Mouse (Mus musculus) myocyte (in vitro differentiated cells): ENCODE measurements around the gene Klhdc2.

Experiments
- E2F4 ChIP-seq: IDR thresholded peaks from one replicate; pipeline ENCODE4 v1.6.1; 2011; ENCODE audit warnings: mild to moderate bottlenecking, control low read depth, moderate library complexity; ENCODE audit not compliant: insufficient read depth
- MYOG ChIP-seq, 3 experiments: IDR thresholded peaks; one replicate each; pipeline ENCODE4 v1.6.1; 2011; ENCODE audit warnings: control low read depth in 2 of 3, low read depth in 2 of 3, mild to moderate bottlenecking in 2 of 3; ENCODE audit not compliant: insufficient read length in 2 of 3, control insufficient read depth in 1 of 3, insufficient read depth in 1 of 3
- POLR2A ChIP-seq: IDR thresholded peaks from one replicate; pipeline ENCODE4 v1.6.1; 2011; ENCODE audit warnings: low read depth, mild to moderate bottlenecking, control low read depth, moderate library complexity; ENCODE audit not compliant: insufficient read length
- POLR2AphosphoS2 ChIP-seq: IDR thresholded peaks from one replicate; pipeline ENCODE4 v1.6.1; 2011; ENCODE audit warnings: low read depth, control low read depth; ENCODE audit not compliant: insufficient read length
- USF1 ChIP-seq: IDR thresholded peaks from one replicate; pipeline ENCODE4 v1.6.1; 2011; ENCODE audit warnings: low read depth, mild to moderate bottlenecking, control low read depth, moderate library complexity

DNA sequence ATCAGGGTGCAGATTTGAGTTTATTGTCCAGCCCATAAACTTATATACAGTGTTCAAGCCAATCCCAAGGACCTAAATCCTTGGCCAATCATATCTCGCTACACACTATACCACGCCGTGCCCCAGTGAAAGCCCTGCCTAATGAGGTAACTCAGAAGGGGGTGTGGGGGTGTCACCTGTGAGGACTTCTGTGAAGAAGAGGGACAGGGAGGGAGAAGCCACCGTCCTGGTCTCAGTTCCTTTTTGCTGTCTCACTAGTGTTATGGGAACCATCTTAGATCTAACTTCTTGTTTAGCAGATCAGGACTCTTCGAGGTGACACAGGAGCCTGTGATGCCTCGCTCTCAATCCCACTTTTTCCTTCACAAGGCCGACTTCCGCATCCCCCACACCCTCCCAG lies 8.9 kb upstream of the Klhdc2 start:
- TF ChIP-seq POLR2AphosphoS2, result no peak
- no peak for TF ChIP-seq POLR2A
- no peak for TF ChIP-seq MYOG (IDR thresholded peaks at IDR 0.05; ENCODE audit: control insufficient read depth in 1 of 3, insufficient read depth in 1 of 3, insufficient read length in 2 of 3, low read depth in 2 of 3)
- no peak for TF ChIP-seq USF1
- TF ChIP-seq E2F4, result no peak
